Mouse (Mus musculus): ENCODE measurements around the gene Amz1. TPM values are rescaled to one million over a fixed set of nuclear protein-coding genes. Genes with fewer than 3 reads are reported as not detected.
A peak's percentile ranks its signal among the peaks of the same experiment; 100 is the strongest.

Gene Amz1
- polyA plus RNA-seq, 1 experiment = 13.7 TPM

GRCm38 (mm10) chr5:140684343-140685148 lies 39.4 kb upstream of the Amz1 start:
- WGBS = 82% methylated on average over 16 of the region's 16 CpGs
- Histone ChIP-seq H3K27me3 (ENCODE audit: control insufficient read depth, insufficient read depth, low read length) (no peaks in the 10 kb centered on the region), H3K4me1 (replicated peaks; ENCODE audit: control insufficient read depth, insufficient read depth, low read length) (no peaks in the 10 kb centered on the region), H3K4me3 (ENCODE audit: control insufficient read depth, insufficient read depth, low read length) (no peak overlapping the region), H3K36me3 (ENCODE audit: control insufficient read depth, insufficient read depth, low read length) (peaks cover 3% of the 10 kb centered on the region; the same call in 1 of the 2 replicates), H3K27ac (ENCODE audit: control insufficient read depth, insufficient read depth, low read length) (no peak overlapping the region)
- peak; percentile 47 for DNase-seq
- TF ChIP-seq CTCF (IDR thresholded peaks at IDR 0.05; ENCODE audit: borderline replicate concordance, control insufficient read depth, extremely low read depth, insufficient read depth, low read length, poor library complexity) = no peak; the same call in 1 of the 2 replicates
- TF ChIP-seq POLR2A (IDR thresholded peaks at IDR 0.05; ENCODE audit: control insufficient read depth, extremely low read depth, insufficient read depth, low read length, poor library complexity) = no peak

GRCm38 (mm10) chr5:140688434-140688833 lies 35.5 kb upstream of the Amz1 start:
- Histone ChIP-seq H3K27ac (ENCODE audit: control insufficient read depth, insufficient read depth, low read length) (no peak overlapping the region), H3K27me3 (ENCODE audit: control insufficient read depth, insufficient read depth, low read length) (no peaks in the 10 kb centered on the region), H3K4me1 (replicated peaks; ENCODE audit: control insufficient read depth, insufficient read depth, low read length) (no peaks in the 10 kb centered on the region), H3K36me3 (ENCODE audit: control insufficient read depth, insufficient read depth, low read length) (peaks cover 5% of the 10 kb centered on the region; the same call in 1 of the 2 replicates), H3K4me3 (ENCODE audit: control insufficient read depth, insufficient read depth, low read length) (no peak overlapping the region)
- DNase-seq = no peak
- TF ChIP-seq POLR2A (IDR thresholded peaks at IDR 0.05; ENCODE audit: control insufficient read depth, extremely low read depth, insufficient read depth, low read length, poor library complexity) (no peak), CTCF (IDR thresholded peaks at IDR 0.05; ENCODE audit: borderline replicate concordance, control insufficient read depth, extremely low read depth, insufficient read depth, low read length, poor library complexity) (no peak)
- WGBS = 94% methylated on average over 3 of the region's 3 CpGs

GRCm38 (mm10) chr5:140695987-140696386 lies 27.9 kb upstream of the Amz1 start:
- TF ChIP-seq POLR2A (IDR thresholded peaks at IDR 0.05; ENCODE audit: control insufficient read depth, extremely low read depth, insufficient read depth, low read length, poor library complexity) = no peak
- TF ChIP-seq CTCF (IDR thresholded peaks at IDR 0.05; ENCODE audit: borderline replicate concordance, control insufficient read depth, extremely low read depth, insufficient read depth, low read length, poor library complexity) = no peak
- DNase-seq = no peak
- Histone ChIP-seq H3K27me3 (ENCODE audit: control insufficient read depth, insufficient read depth, low read length) (no peaks in the 10 kb centered on the region), H3K36me3 (ENCODE audit: control insufficient read depth, insufficient read depth, low read length) (no peaks in the 10 kb centered on the region), H3K27ac (ENCODE audit: control insufficient read depth, insufficient read depth, low read length) (no peak overlapping the region), H3K4me1 (replicated peaks; ENCODE audit: control insufficient read depth, insufficient read depth, low read length) (peaks cover under 1% of the 10 kb centered on the region), H3K4me3 (ENCODE audit: control insufficient read depth, insufficient read depth, low read length) (no peak overlapping the region)
- WGBS = 94% methylated on average over 7 of the region's 7 CpGs

DNA sequence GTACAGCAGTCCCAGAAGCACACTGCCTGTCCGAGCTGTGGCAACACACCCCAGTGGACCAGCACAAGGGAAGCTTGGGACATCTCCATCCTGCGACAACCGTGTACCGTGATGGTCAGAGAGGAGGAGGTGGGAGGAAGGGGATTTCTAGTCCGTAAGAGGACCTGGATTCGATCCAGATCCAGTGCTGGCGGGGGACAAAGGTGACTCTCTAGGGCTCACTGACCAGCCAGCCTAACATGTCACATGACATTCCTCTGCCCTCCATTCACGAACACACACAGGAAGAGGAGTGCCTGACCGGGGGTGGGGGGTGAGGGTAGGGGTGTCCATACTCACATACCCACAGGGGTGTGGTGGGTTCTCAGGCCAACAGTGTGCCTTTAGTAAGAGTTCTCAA lies 24.2 kb upstream of the Amz1 start:
- TF ChIP-seq POLR2A (IDR thresholded peaks at IDR 0.05; ENCODE audit: control insufficient read depth, extremely low read depth, insufficient read depth, low read length, poor library complexity) (no peak), CTCF (IDR thresholded peaks at IDR 0.05; ENCODE audit: borderline replicate concordance, control insufficient read depth, extremely low read depth, insufficient read depth, low read length, poor library complexity) (no peak)
- Histone ChIP-seq H3K4me1 (replicated peaks; ENCODE audit: control insufficient read depth, insufficient read depth, low read length) (peaks cover 18% of the 10 kb centered on the region), H3K27me3 (ENCODE audit: control insufficient read depth, insufficient read depth, low read length) (no peaks in the 10 kb centered on the region), H3K36me3 (ENCODE audit: control insufficient read depth, insufficient read depth, low read length) (no peaks in the 10 kb centered on the region), H3K27ac (ENCODE audit: control insufficient read depth, insufficient read depth, low read length) (no peak overlapping the region), H3K4me3 (ENCODE audit: control insufficient read depth, insufficient read depth, low read length) (no peak overlapping the region)
- no peak for DNase-seq
- WGBS = 92% methylated on average over 9 of the region's 9 CpGs

DNA sequence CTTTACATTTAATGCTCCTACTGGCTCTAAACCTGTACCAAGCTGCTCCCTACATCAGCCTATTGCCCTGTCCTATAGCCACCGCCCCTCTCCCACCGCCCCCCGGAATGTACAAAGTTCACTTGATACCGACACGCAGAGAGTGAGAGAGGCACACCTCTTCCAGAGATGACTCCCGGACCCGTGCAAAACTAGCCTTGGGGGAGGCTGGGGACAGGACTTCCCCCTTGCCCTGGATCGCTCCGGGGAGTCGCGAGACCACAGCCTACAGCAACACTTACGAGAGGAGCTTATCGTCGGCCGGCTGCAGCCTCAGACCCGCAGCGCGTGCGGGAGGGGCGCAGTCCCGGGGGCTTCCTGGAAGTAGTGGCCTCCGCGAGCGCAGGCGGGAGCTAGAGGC lies 22.3 kb upstream of the Amz1 start:
- Histone ChIP-seq H3K27me3 (ENCODE audit: control insufficient read depth, insufficient read depth, low read length) (no peaks in the 10 kb centered on the region), H3K36me3 (ENCODE audit: control insufficient read depth, insufficient read depth, low read length) (no peaks in the 10 kb centered on the region), H3K27ac (ENCODE audit: control insufficient read depth, insufficient read depth, low read length) (no peak overlapping the region), H3K4me1 (replicated peaks; ENCODE audit: control insufficient read depth, insufficient read depth, low read length) (peaks cover 28% of the 10 kb centered on the region), H3K4me3 (ENCODE audit: control insufficient read depth, insufficient read depth, low read length) (peak overlapping the region; percentile 77)
- TF ChIP-seq POLR2A (IDR thresholded peaks at IDR 0.05; ENCODE audit: control insufficient read depth, extremely low read depth, insufficient read depth, low read length, poor library complexity) = no peak
- no peak for TF ChIP-seq CTCF (IDR thresholded peaks at IDR 0.05; ENCODE audit: borderline replicate concordance, control insufficient read depth, extremely low read depth, insufficient read depth, low read length, poor library complexity)
- WGBS = under 1% methylated on average over 25 of the region's 25 CpGs
- no peak for DNase-seq

- peak; percentile 97 for DNase-seq
- Histone ChIP-seq H3K4me3 (ENCODE audit: control insufficient read depth, insufficient read depth, low read length) (peak within 1 kb of the TSS; percentile 77), H3K36me3 (ENCODE audit: control insufficient read depth, insufficient read depth, low read length) (no peaks in the 10 kb centered on the region), H3K4me1 (replicated peaks; ENCODE audit: control insufficient read depth, insufficient read depth, low read length) (peaks cover 28% of the 10 kb centered on the region), H3K27ac (ENCODE audit: control insufficient read depth, insufficient read depth, low read length) (peak within 1 kb of the TSS; percentile 8; the same call in 1 of the 2 replicates), H3K27me3 (ENCODE audit: control insufficient read depth, insufficient read depth, low read length) (no peaks in the 10 kb centered on the region)
- 0 out of 2 replicates have a peak, but pooled peaks have one; percentile 53 for TF ChIP-seq POLR2A (IDR thresholded peaks at IDR 0.05; ENCODE audit: control insufficient read depth, extremely low read depth, insufficient read depth, low read length, poor library complexity)
- no peak for TF ChIP-seq CTCF (IDR thresholded peaks at IDR 0.05; ENCODE audit: borderline replicate concordance, control insufficient read depth, extremely low read depth, insufficient read depth, low read length, poor library complexity)
- 0% methylated on average over 33 of the region's 33 CpGs for WGBS
These were observed 21.8 kb upstream of the Amz1 start, which contains the start of gene Iqce for GRCm38 (mm10) chr5:140702103-140702513. Gene Iqce, minus strand, starts transcription at chr5:140702378.
